Comparison of ENCODE assay signal across 11 mouse cellular contexts in the genomic region with DNA sequence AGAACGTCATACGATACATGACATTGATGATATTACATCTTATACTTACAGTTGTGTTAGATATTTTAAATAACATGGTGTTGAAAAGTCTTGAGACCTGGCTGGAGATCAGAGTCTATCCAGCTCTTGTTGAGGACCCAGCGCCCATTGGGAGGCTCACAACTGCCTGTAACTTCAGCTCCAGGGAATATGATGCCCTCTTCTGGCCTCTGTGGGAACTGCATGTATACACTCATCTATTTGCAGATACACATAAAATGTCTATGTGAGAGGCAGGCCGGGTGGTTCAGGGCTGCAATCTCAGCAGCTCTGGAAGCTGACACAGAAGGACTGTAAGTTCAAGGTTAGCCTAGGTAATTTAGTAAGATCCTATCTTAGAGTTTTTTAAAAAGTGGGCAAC. TPM values are rescaled to one million over a fixed set of nuclear protein-coding genes. Genes with fewer than 3 reads are reported as not detected.
DNase-seq lines count a peak whose midpoint lies in the region; ATAC-seq and TF ChIP-seq lines count a peak whose summit lies in the region.
"Had no signal": no experiment of that assay in that cellular context is flagged by ENCODE, and none has a peak within 500 bp of the region (broad histone marks: within the 10 kb centered on the region; RNA-seq: fewer than 3 reads in every experiment).

No protein-coding gene starts in this region.

- H3K27me3 ChIP-seq in thymus, adult 2 months (ENCODE audit: control insufficient read depth, insufficient read depth, low read length), result no peaks in the 10 kb centered on the region
- H3K27me3 ChIP-seq: limb, embryonic 12.5 days; midbrain, embryonic 12.5 days had no signal

- TF ChIP-seq CTCF in gastrocnemius, adult 2 months (IDR thresholded peaks at IDR 0.05), result peak; percentile 59
- peak; percentile 63; the same call in 1 of the 2 replicates for TF ChIP-seq CTCF in bone marrow macrophage, adult 2 months (IDR thresholded peaks at IDR 0.05; ENCODE audit: low read depth, low read length)
- TF ChIP-seq CTCF in thymus, adult 2 months (IDR thresholded peaks at IDR 0.05; ENCODE audit: borderline replicate concordance, control insufficient read depth, extremely low read depth, insufficient read depth, low read length, poor library complexity), result no peak

- no peak for TF ChIP-seq POLR2A in bone marrow macrophage, adult 2 months (IDR thresholded peaks at IDR 0.05; ENCODE audit: borderline replicate concordance, low read depth, low read length)
- TF ChIP-seq POLR2A in thymus, adult 2 months (IDR thresholded peaks at IDR 0.05; ENCODE audit: control insufficient read depth, extremely low read depth, insufficient read depth, low read length, poor library complexity), result no peak

- intact Hi-C loops in gastrocnemius, adult 2 months (cut with DNase I), result no loop called here
- intact Hi-C loops in heart, postnatal 14 days (cut with DNase I), result no loop called here

- H3K27ac ChIP-seq in gastrocnemius, adult 2 months, result no peak overlapping the region
- no peak overlapping the region; the same call in 1 of the 2 replicates for H3K27ac ChIP-seq in bone marrow macrophage, adult 2 months (ENCODE audit: insufficient read depth, low read depth, low read length)
- no peak overlapping the region for H3K27ac ChIP-seq in thymus, adult 2 months (ENCODE audit: control insufficient read depth, insufficient read depth, low read length)
- H3K27ac ChIP-seq: limb, embryonic 12.5 days; midbrain, embryonic 12.5 days had no signal

- peaks cover 18% of the 10 kb centered on the region for H3K36me3 ChIP-seq in thymus, adult 2 months (ENCODE audit: control insufficient read depth, insufficient read depth, low read length)

- peaks cover 34% of the 10 kb centered on the region for H3K4me1 ChIP-seq in bone marrow macrophage, adult 2 months (ENCODE audit: control insufficient read depth, insufficient read depth, low read length)
- H3K4me1 ChIP-seq in thymus, adult 2 months (replicated peaks; ENCODE audit: control insufficient read depth, insufficient read depth, low read length), result peaks cover 34% of the 10 kb centered on the region
- H3K4me1 ChIP-seq: midbrain, embryonic 12.5 days had no signal

- ATAC-seq in erythroblast, adult 5-6 weeks (replicated peaks; ENCODE audit: low FRiP score, poor library complexity, severe bottlenecking), result no peak

- 97% methylated on average over 4 of the region's 4 CpGs for WGBS in thymus, adult 2 months

- DNase-seq in gastrocnemius, adult 2 months, result no peak
- no peak for DNase-seq in gastrocnemius, postnatal 25 days
- DNase-seq in retina, embryonic 14.5 days (ENCODE audit: low spot score), result peak; percentile 26
- no peak for DNase-seq in retina, postnatal 1 day
- peak; percentile 45 for DNase-seq in thymus, adult 2 months
- DNase-seq in heart, postnatal 14 days, result no peak
- DNase-seq: cerebellum, adult 11 months had no signal

- H3K4me3 ChIP-seq in gastrocnemius, adult 2 months, result no peak overlapping the region
- H3K4me3 ChIP-seq in bone marrow macrophage, adult 2 months (ENCODE audit: insufficient read depth, low read length), result no peak overlapping the region
- H3K4me3 ChIP-seq in thymus, adult 2 months (ENCODE audit: control insufficient read depth, insufficient read depth, low read length), result no peak overlapping the region
- H3K4me3 ChIP-seq: limb, embryonic 12.5 days; midbrain, embryonic 12.5 days had no signal

RNA-seq across cellular contexts. Expression of a gene that starts 32.2 kb away (rescaled TPM):
- total RNA-seq in gastrocnemius, adult 2 months (2021), result 10 to 100 TPM; 17.2 to 18.0 TPM
- total RNA-seq in gastrocnemius, postnatal 25 days (2021), result 10 to 100 TPM; 18.4 to 18.6 TPM
- polyA plus RNA-seq in bone marrow macrophage, adult 2 months (2012; ENCODE audit: insufficient read depth, insufficient read length, missing spikeins), result 35.4 and 37.1 TPM in 2 replicates
- 89.1 and 89.5 TPM in 2 replicates for polyA plus RNA-seq in thymus, adult 2 months (2012; rRNA removed)
- 9.2 and 14.6 TPM in 2 replicates for total RNA-seq in erythroblast, adult 5-6 weeks (2015; ENCODE audit: low replicate concordance)
- 20.8 and 32.9 TPM in 2 replicates for total RNA-seq in erythroblast, adult 5-6 weeks (2017; ENCODE audit: low replicate concordance)
- total RNA-seq in heart, postnatal 14 days (2021), result 10 to 100 TPM; 20.5 to 22.3 TPM

RNA-seq across cellular contexts. Expression of a gene that starts 48.5 kb away (rescaled TPM):
- total RNA-seq in gastrocnemius, adult 2 months (2021), result 10 to 100 TPM in 1 of 2 experiments, 1 to 10 TPM in 1; 1.7 to 10.1 TPM
- 1 to 10 TPM; 4.4 to 6.1 TPM for total RNA-seq in gastrocnemius, postnatal 25 days (2021)
- 6.9 and 7.1 TPM in 2 replicates for polyA plus RNA-seq in bone marrow macrophage, adult 2 months (2012; ENCODE audit: insufficient read depth, insufficient read length, missing spikeins)
- 44.3 and 45.7 TPM in 2 replicates for polyA plus RNA-seq in thymus, adult 2 months (2012; rRNA removed)
- 0.19 and 0.42 TPM in 2 replicates for total RNA-seq in erythroblast, adult 5-6 weeks (2015; ENCODE audit: low replicate concordance)
- total RNA-seq in erythroblast, adult 5-6 weeks (2017; ENCODE audit: low replicate concordance), result 1.3 and 1.5 TPM in 2 replicates
- 1 to 10 TPM; 4.1 to 5.1 TPM for total RNA-seq in heart, postnatal 14 days (2021)

Comparison
In these comparisons a context has a peak if more than half of its experiments do, and no peak if none do; other contexts are left out.
1. DNase-seq: peak in retina, embryonic 14.5 days (single experiment) and thymus, adult 2 months (single experiment); none in gastrocnemius, adult 2 months (single experiment), gastrocnemius, postnatal 25 days (single experiment), retina, postnatal 1 day (single experiment) and heart, postnatal 14 days (0 of 2).